Mouse (Mus musculus) spleen, adult 2 months (tissue): ENCODE results near the gene Gsdme.

ENCODE experiments used
- CTCF ChIP-seq: fragments of 200-500 bp; IDR thresholded peaks from 2 replicates; pipeline ENCODE4 v1.5.1; 2011; ENCODE audit warnings: mild to moderate bottlenecking, inconsistent platforms; ENCODE audit not compliant: insufficient read depth, insufficient read length, insufficient replicate concordance; ENCODE audit errors: extremely low read depth
- POLR2A ChIP-seq: fragments of 200-500 bp; IDR thresholded peaks from 2 replicates; pipeline ENCODE4 v1.6.1; 2011; ENCODE audit warnings: low read depth, low read length, inconsistent platforms

DNA sequence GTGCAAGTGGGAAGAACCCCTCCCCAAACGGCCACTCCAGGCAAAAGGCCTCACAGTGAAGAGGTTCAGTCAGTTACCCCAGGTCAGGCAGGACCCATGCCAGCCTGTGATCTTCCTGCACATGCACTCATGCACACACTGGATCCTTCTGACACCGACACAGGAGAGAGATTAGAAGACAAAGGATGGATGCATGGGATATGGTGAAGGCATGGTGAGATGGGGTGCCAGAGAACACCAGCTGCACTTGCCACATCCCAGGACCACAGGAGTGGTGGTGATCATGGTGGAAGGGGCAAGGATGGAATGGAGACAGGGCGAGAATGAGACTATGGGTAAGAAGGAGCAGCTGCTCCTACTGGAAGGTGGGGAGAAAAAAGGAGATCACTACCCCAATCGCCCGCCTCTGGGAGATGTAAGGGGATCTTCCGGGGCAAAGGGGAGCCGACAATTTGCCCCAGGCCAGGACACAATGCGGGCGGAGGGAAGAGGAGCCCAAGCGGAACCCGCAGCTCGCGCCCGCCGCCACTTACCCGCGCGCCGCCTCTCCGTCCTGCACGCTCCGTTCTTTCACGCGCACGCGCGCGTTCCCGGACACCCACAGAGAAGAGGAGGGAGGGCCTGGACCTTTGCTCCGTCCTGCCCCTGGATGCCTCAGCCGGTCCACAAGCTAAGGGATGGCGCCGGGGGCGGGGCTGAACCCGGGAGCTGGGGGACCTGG lies 2.3 kb downstream of the Gsdme start:
- TF ChIP-seq POLR2A (no peak), CTCF (no peak)
